Mouse (Mus musculus) heart, embryonic 11.5 days (tissue): ENCODE results near the gene Senp1. TPM values are rescaled to one million over a fixed set of nuclear protein-coding genes. Genes with fewer than 3 reads are reported as not detected.

Experiments used
- ATAC-seq: fragments of 200-750 bp; cut with Nextera tagmentation; replicated peaks from 2 replicates; pipeline ENCODE4 v1.8.0; 2017; ENCODE audit warnings: moderate library complexity; ENCODE audit not compliant: insufficient number of reproducible peaks, low FRiP score, low TSS enrichment
- H3K27ac ChIP-seq: fragments of 300-500 bp; sonication (generic); 2 replicates; pipeline ENCODE4 v1.5.1; 2014; ENCODE audit warnings: mild to moderate bottlenecking, low read depth, low read length
- H3K27me3 ChIP-seq: fragments of 300-500 bp; sonication (generic); 2 replicates; pipeline ENCODE4 v1.6.1; 2014; ENCODE audit warnings: mild to moderate bottlenecking, low read length, mixed read lengths; ENCODE audit not compliant: control insufficient read depth, insufficient read depth
- H3K36me3 ChIP-seq: fragments of 300-500 bp; sonication (generic); 2 replicates; pipeline ENCODE4 v1.6.1; 2014; ENCODE audit warnings: mild to moderate bottlenecking, low read length, moderate library complexity, mixed read lengths; ENCODE audit not compliant: control insufficient read depth, insufficient read depth
- H3K4me1 ChIP-seq: fragments of 300-500 bp; sonication (generic); 2 replicates; pipeline ENCODE4 v1.6.1; 2014; ENCODE audit warnings: low read length; ENCODE audit not compliant: control insufficient read depth, insufficient read depth
- H3K4me2 ChIP-seq: fragments of 300-500 bp; sonication (generic); 2 replicates; pipeline ENCODE4 v1.6.1; 2014; ENCODE audit warnings: mild to moderate bottlenecking, moderate library complexity
- H3K4me3 ChIP-seq: fragments of 300-500 bp; sonication (generic); 2 replicates; pipeline ENCODE4 v1.5.1; 2014; ENCODE audit warnings: low read depth, low read length
- H3K9ac ChIP-seq: fragments of 300-500 bp; sonication (generic); 2 replicates; pipeline ENCODE4 v1.6.1; 2014; ENCODE audit warnings: mild to moderate bottlenecking, low read depth, low read length, moderate library complexity
- H3K9me3 ChIP-seq: fragments of 300-500 bp; sonication (generic); replicated peaks from 2 replicates; pipeline ENCODE4 v1.6.1; 2016; ENCODE audit warnings: low read length; ENCODE audit not compliant: control insufficient read depth
- WGBS: fragments of 180-500 bp; shearing (Covaris S2); extraction: QIAGEN DNeasy Blood & Tissue Kit; methylation state at CpG from one replicate; pipeline ENCODE4 v1.1.7; 2014; ENCODE audit not compliant: insufficient replicate concordance; 5-methylcytosine and 5-hydroxymethylcytosine counted together
- polyA plus RNA-seq: library from polyadenylated mRNA; unstranded; fragments of >200 nt; fragmentation: Nextera tagmentation; extraction: Ambion mirVana; gene quantifications from 2 replicates; pipeline ENCODE4 v1.2.1, GENCODE M21; 2014

Senp1 gene
- polyA plus RNA-seq, 1 experiment from 2014 or later: 25.1 TPM

DNA sequence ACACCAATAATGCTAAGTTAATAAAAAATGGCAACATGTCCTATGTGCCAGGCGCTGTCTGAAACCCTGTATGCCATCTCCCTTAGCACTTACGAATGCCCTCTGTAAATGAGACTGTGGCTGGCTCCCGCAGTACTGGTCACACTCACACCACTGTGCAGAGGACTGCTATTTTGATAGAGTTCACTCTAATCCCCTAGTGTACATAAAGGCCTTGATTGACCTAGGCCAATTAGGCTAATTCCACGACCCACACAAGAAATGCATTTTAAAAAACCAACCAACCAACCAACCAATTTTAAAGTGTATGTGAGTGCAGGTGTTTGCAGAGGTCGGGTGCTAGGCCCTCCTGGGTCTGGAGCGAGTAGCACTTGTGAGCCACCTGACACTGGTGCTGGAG, 63.7 kb downstream of the Senp1 start:
- 78% methylated on average over 6 of the region's 6 CpGs for WGBS
- Histone ChIP-seq H3K36me3 (no peaks in the 10 kb centered on the region), H3K27ac (no peak overlapping the region), H3K4me1 (peaks cover 43% of the 10 kb centered on the region), H3K9ac (no peak overlapping the region), H3K4me2 (no peak overlapping the region), H3K27me3 (peaks cover under 1% of the 10 kb centered on the region; the same call in 1 of the 2 replicates), H3K4me3 (no peak overlapping the region), H3K9me3 (no peaks in the 10 kb centered on the region)
- no peak for ATAC-seq

DNA sequence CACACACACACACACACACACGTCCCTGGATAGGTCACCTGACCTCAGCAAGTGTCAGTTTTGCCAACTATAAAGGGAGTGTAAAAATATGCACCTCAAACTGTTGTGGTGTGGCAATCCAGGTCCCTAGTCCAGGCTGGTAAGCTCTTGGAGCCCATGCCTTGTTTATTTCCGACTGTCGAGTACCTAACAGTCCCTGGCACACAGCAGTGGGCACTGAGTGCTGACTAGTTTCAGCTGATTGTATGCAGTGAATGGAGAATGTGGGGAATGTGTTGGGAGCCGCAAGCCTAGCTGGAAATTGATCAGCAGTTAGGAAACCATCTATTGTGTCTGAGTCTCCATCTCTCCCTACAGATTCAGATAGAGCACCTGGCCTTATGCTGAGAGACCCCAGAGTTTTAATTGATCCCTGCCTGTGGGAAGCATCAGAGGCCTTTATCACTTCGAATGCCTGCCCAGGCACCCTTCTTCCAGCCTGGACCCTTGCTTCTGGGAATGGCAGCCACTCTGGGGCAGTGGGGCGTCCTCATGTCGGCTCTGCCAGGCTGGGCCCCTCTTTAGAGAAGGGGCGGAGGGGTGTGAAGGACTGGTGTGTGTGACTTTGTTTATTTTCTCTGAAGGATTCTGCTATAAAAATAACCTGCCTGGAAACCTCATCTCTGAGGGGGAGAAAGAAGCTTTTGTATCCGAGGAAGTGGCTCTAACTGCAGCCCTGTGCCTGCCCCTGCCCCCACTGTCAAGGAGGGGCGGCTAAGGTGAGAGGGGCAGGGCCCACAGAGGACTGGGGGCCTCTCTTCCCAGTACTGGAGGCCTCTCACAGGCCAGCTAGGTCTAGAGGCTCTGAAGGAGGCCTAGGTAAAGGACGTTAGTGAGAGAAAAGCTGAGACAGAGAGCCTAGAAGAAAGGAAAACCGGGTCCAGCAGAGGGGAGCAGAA, 66.3 kb downstream of the Senp1 start:
- no peaks in the 10 kb centered on the region for H3K9me3 ChIP-seq
- peaks cover 45% of the 10 kb centered on the region for H3K4me1 ChIP-seq
- whole genome bisulfite sequencing: 20% methylated on average over 12 of the region's 12 CpGs
- peak overlapping the region; percentile 6 for H3K4me2 ChIP-seq
- no peak for ATAC-seq
- peak overlapping the region; percentile 46 for H3K9ac ChIP-seq
- peaks cover 3% of the 10 kb centered on the region; the same call in 1 of the 2 replicates for H3K27me3 ChIP-seq
- H3K27ac ChIP-seq: peak overlapping the region; percentile 55; the same call in 1 of the 2 replicates
- H3K36me3 ChIP-seq: no peaks in the 10 kb centered on the region
- no peak overlapping the region for H3K4me3 ChIP-seq

DNA sequence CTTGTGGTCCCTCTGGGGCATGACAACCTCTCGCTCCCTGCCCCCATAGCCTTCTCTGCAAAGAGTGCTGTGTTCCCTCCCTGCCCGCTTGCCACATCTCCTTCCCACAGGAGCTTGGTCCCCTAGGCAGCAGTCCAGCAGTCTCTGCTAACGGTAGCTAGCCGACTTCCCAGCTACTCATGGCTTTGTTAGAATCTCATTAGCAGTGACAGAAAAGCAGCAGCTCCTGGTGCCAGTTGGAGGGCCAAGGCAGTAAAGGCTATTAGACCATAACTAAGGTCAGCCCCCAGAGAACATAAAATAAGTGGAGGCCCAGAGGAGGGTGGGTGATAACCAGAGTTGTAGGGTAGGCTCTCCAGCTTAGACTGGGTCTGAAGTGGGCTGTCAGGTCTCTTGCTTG, 67.9 kb downstream of the Senp1 start:
- ATAC-seq: no peak
- no peaks in the 10 kb centered on the region for H3K36me3 ChIP-seq
- peaks cover 3% of the 10 kb centered on the region; the same call in 1 of the 2 replicates for H3K27me3 ChIP-seq
- H3K4me1 ChIP-seq: peaks cover 41% of the 10 kb centered on the region
- H3K4me3 ChIP-seq: no peak overlapping the region
- no peak overlapping the region for H3K9ac ChIP-seq
- H3K27ac ChIP-seq: peak overlapping the region; percentile 41; the same call in 1 of the 2 replicates
- H3K9me3 ChIP-seq: no peaks in the 10 kb centered on the region
- no peak overlapping the region for H3K4me2 ChIP-seq
- 38% methylated on average over 4 of the region's 4 CpGs for WGBS

DNA sequence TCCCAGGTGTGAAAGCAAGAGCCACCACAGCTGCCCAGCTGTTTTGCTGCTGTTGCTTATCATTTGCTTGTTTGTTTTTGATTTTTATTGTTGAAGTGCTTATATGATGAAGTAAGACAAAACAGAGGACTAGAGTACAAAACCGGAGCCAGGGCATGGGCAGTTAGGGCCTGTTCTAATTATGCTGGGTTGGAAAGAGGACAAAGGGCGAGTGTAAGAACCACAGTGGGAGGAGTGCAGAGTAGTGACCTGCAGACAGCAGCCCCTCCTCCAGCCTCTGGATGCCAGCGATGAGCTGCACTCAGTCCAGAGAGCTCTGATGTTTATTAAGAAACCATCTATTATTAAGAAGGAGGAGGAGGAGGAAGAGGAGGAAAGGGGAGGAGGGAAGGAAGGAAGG, 70.4 kb downstream of the Senp1 start:
- H3K9me3 ChIP-seq: no peaks in the 10 kb centered on the region
- WGBS: 41% methylated on average over 3 of the region's 3 CpGs
- no peak for ATAC-seq
- no peak overlapping the region for H3K4me2 ChIP-seq
- H3K27ac ChIP-seq: no peak overlapping the region
- peaks cover 3% of the 10 kb centered on the region; the same call in 1 of the 2 replicates for H3K27me3 ChIP-seq
- no peak overlapping the region for H3K9ac ChIP-seq
- H3K36me3 ChIP-seq: no peaks in the 10 kb centered on the region
- H3K4me1 ChIP-seq: peaks cover 35% of the 10 kb centered on the region
- no peak overlapping the region for H3K4me3 ChIP-seq

DNA sequence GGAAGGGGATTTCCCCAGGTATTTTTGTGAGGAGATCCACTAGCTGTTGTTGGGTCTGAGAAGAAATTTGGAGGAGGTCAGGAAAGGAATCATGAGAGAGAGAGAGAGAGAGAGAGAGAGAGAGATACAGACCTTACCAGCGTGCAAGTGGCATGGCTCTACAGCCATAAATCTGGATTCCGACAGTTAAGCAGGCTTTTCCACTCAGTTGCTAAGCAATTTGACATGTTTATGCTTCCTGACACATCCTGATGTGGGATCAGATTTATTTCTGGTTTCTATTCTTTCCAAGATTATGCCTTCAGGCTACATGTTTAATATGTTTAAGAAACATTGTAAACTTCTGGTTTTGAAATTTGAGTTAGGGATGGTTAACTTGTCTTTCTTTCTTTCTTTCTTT, 71.7 kb downstream of the Senp1 start:
- 61% methylated on average over 2 of the region's 2 CpGs for WGBS
- Histone ChIP-seq H3K27ac (no peak overlapping the region), H3K4me1 (peaks cover 23% of the 10 kb centered on the region), H3K4me2 (no peak overlapping the region), H3K36me3 (no peaks in the 10 kb centered on the region), H3K27me3 (peaks cover 3% of the 10 kb centered on the region; the same call in 1 of the 2 replicates), H3K4me3 (no peak overlapping the region), H3K9me3 (no peaks in the 10 kb centered on the region), H3K9ac (no peak overlapping the region)
- ATAC-seq: no peak

DNA sequence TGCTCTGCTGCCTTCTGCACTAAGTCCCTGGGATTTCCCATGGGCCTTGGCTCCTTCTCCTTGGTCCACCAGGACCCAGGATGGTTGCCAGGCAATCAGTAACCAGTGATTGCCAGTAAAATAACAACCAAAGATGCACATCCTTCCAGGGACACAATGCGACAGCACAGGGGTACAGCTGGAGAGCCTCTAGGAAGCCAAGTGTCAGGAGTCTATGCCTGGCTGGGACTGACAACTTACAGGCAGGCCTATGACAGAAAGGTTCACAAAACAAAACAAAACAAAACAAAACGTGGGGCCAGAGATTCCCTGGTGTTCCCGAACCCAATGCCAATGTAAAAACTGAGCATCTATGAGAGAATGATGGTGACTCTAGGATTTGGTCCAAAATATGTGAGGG, 74.5 kb downstream of the Senp1 start:
- H3K27ac ChIP-seq: no peak overlapping the region
- no peak overlapping the region for H3K9ac ChIP-seq
- no peak overlapping the region for H3K4me2 ChIP-seq
- H3K4me3 ChIP-seq: no peak overlapping the region
- no peaks in the 10 kb centered on the region for H3K4me1 ChIP-seq
- H3K36me3 ChIP-seq: no peaks in the 10 kb centered on the region
- no peaks in the 10 kb centered on the region for H3K27me3 ChIP-seq
- H3K9me3 ChIP-seq: no peaks in the 10 kb centered on the region
- 50% methylated on average over 3 of the region's 3 CpGs for WGBS
- ATAC-seq: no peak

DNA sequence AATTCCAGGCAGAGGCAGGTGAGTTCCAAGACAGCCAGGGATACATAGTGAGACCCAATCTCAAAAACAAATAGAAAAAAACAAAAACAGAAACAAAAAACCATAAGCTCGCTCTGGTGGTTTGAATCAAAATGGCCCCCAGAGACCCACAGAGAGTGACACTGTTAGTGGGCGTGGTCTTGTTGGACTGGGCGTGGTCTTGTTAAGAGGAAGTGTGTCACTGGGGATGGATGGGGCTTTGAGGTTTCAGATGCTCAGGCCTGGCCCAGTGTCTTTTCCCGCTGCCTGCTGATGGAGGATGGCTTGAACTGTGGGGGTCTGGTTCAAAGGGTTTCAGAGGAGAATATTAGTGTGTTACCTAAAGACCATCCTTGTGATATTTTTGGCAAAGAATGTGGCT, 75.6 kb downstream of the Senp1 start:
- no peak for ATAC-seq
- Histone ChIP-seq H3K4me3 (no peak overlapping the region), H3K9ac (no peak overlapping the region), H3K4me1 (no peaks in the 10 kb centered on the region), H3K4me2 (no peak overlapping the region), H3K27me3 (no peaks in the 10 kb centered on the region), H3K36me3 (no peaks in the 10 kb centered on the region), H3K9me3 (no peaks in the 10 kb centered on the region), H3K27ac (no peak overlapping the region)
- WGBS: 78% methylated on average over 4 of the region's 4 CpGs

DNA sequence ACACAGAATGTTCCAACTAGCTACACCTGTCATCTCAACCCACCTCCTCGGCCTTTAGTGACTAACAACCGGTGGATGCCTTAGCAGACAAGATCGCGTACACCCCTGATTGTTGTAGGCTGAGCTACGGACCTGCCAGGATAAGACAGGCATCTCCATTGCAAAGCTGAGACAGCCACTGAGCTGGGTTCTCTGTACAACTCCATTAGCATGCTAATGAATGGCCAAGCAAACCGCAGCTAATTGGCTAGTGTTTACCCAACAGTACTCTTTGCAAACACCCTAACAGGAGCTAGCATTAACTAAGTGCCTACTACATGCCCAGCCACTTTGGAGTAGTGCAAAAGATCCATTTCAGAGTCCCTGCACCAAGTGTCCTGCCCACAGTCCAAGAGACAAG, 80.7 kb downstream of the Senp1 start:
- H3K9me3 ChIP-seq: no peaks in the 10 kb centered on the region
- H3K9ac ChIP-seq: no peak overlapping the region
- 71% methylated on average over 6 of the region's 6 CpGs for WGBS
- peaks cover 5% of the 10 kb centered on the region; the same call in 1 of the 2 replicates for H3K27me3 ChIP-seq
- no peak for ATAC-seq
- no peaks in the 10 kb centered on the region for H3K36me3 ChIP-seq
- H3K4me1 ChIP-seq: no peaks in the 10 kb centered on the region
- H3K27ac ChIP-seq: no peak overlapping the region
- H3K4me3 ChIP-seq: no peak overlapping the region
- H3K4me2 ChIP-seq: no peak overlapping the region
